Mouse (Mus musculus) hindbrain, embryonic 11.5 days (tissue): Measurements from ENCODE around the gene Prcd. TPM values are rescaled to one million over a fixed set of nuclear protein-coding genes. Genes with fewer than 3 reads are reported as not detected.

Source experiments
- ATAC-seq: fragments of 200-750 bp; cut with Nextera tagmentation; 2 replicates; pipeline ENCODE4 v1.8.0; 2017; ENCODE audit warnings: mild to moderate bottlenecking, moderate TSS enrichment, moderate library complexity; ENCODE audit not compliant: low FRiP score
- DNase-seq: peaks from one replicate; pipeline ENCODE4 v3.0.0-alpha.2; 2015; ENCODE audit warnings: low spot score
- H3K27ac ChIP-seq: fragments of 300-500 bp; sonication (generic); 2 replicates; pipeline ENCODE4 v1.5.1; 2014; ENCODE audit warnings: mild to moderate bottlenecking, low read depth, low read length
- H3K27me3 ChIP-seq: fragments of 300-500 bp; sonication (generic); 2 replicates; pipeline ENCODE4 v1.6.1; 2014; ENCODE audit warnings: mild to moderate bottlenecking, low read length, moderate library complexity, mixed read lengths; ENCODE audit not compliant: control insufficient read depth, insufficient read depth
- H3K36me3 ChIP-seq: fragments of 300-500 bp; sonication (generic); 2 replicates; pipeline ENCODE4 v1.6.1; 2014; ENCODE audit warnings: mild to moderate bottlenecking, low read length, moderate library complexity, mixed read lengths; ENCODE audit not compliant: control insufficient read depth, insufficient read depth
- H3K4me1 ChIP-seq: fragments of 300-500 bp; sonication (generic); replicated peaks from 2 replicates; pipeline ENCODE4 v1.6.1; 2014; ENCODE audit warnings: low read length, mixed read lengths; ENCODE audit not compliant: control insufficient read depth, insufficient read depth
- H3K4me2 ChIP-seq: fragments of 300-500 bp; sonication (generic); replicated peaks from 2 replicates; pipeline ENCODE4 v1.6.1; 2014; ENCODE audit warnings: mild to moderate bottlenecking, low read depth, low read length
- H3K4me3 ChIP-seq: fragments of 300-500 bp; sonication (generic); 2 replicates; pipeline ENCODE4 v1.5.1; 2014; ENCODE audit warnings: low read depth, low read length
- H3K9ac ChIP-seq: fragments of 300-500 bp; sonication (generic); 2 replicates; pipeline ENCODE4 v1.6.1; 2014; ENCODE audit warnings: low read depth, low read length
- H3K9me3 ChIP-seq: fragments of 300-500 bp; sonication (generic); 2 replicates; pipeline ENCODE4 v1.6.1; 2016; ENCODE audit warnings: low read length; ENCODE audit not compliant: control insufficient read depth
- WGBS: fragments of 180-500 bp; shearing (Covaris S2); extraction: QIAGEN DNeasy Blood & Tissue Kit; methylation state at CpG from one replicate; pipeline ENCODE4 v1.1.7; 2014; 5-methylcytosine and 5-hydroxymethylcytosine counted together
- polyA plus RNA-seq: library from polyadenylated mRNA; unstranded; fragments of >200 nt; fragmentation: Nextera tagmentation; extraction: Ambion mirVana; gene quantifications from 2 replicates; pipeline ENCODE4 v1.2.1, GENCODE M21; 2014

Gene Prcd
- polyA plus RNA-seq, 1 experiment from 2014 or later: 0.32 TPM

GRCm38 (mm10) chr11:116693899-116694249, 40.5 kb downstream of the Prcd start:
- H3K36me3 ChIP-seq: no peaks in the 10 kb centered on the region
- peak overlapping the region; percentile 36 for H3K4me3 ChIP-seq
- H3K9me3 ChIP-seq: no peaks in the 10 kb centered on the region
- DNase-seq: no peak
- no peak for ATAC-seq
- no peaks in the 10 kb centered on the region; the same call in 1 of the 2 replicates for H3K4me1 ChIP-seq
- peak overlapping the region; percentile 42; the same call in 1 of the 2 replicates for H3K9ac ChIP-seq
- no peak overlapping the region for H3K27ac ChIP-seq
- 32% methylated on average over 4 of the region's 4 CpGs for WGBS
- H3K4me2 ChIP-seq: peak overlapping the region; percentile 74
- peaks cover 26% of the 10 kb centered on the region for H3K27me3 ChIP-seq

GRCm38 (mm10) chr11:116694250-116695193, 41.2 kb downstream of the Prcd start:
- H3K4me1 ChIP-seq: no peaks in the 10 kb centered on the region; the same call in 1 of the 2 replicates
- no peaks in the 10 kb centered on the region for H3K9me3 ChIP-seq
- H3K4me2 ChIP-seq: peak overlapping the region; percentile 74
- no peak for ATAC-seq
- H3K9ac ChIP-seq: peak overlapping the region; percentile 42; the same call in 1 of the 2 replicates
- DNase-seq: peak; percentile 46
- H3K4me3 ChIP-seq: peak overlapping the region; percentile 36
- H3K27me3 ChIP-seq: peaks cover 26% of the 10 kb centered on the region
- no peaks in the 10 kb centered on the region for H3K36me3 ChIP-seq
- WGBS: 2% methylated on average over 59 of the region's 73 CpGs
- H3K27ac ChIP-seq: no peak overlapping the region

GRCm38 (mm10) chr11:116695194-116695880, 42.0 kb downstream of the Prcd start:
- Histone ChIP-seq H3K4me2 (no peak overlapping the region), H3K27me3 (peaks cover 26% of the 10 kb centered on the region), H3K27ac (no peak overlapping the region), H3K36me3 (no peaks in the 10 kb centered on the region), H3K9me3 (no peaks in the 10 kb centered on the region), H3K4me1 (no peaks in the 10 kb centered on the region; the same call in 1 of the 2 replicates), H3K9ac (no peak overlapping the region), H3K4me3 (no peak overlapping the region)
- WGBS: 21% methylated on average over 23 of the region's 23 CpGs
- ATAC-seq (no peak), DNase-seq (peak; percentile 35)

GRCm38 (mm10) chr11:116696426-116696825, 43.1 kb downstream of the Prcd start:
- Histone ChIP-seq H3K9ac (no peak overlapping the region), H3K4me2 (no peak overlapping the region), H3K4me1 (no peaks in the 10 kb centered on the region; the same call in 1 of the 2 replicates), H3K27me3 (peaks cover 26% of the 10 kb centered on the region), H3K36me3 (no peaks in the 10 kb centered on the region), H3K4me3 (no peak overlapping the region), H3K27ac (no peak overlapping the region), H3K9me3 (no peaks in the 10 kb centered on the region)
- DNase-seq (no peak), ATAC-seq (no peak)
- WGBS: 88% methylated on average over 4 of the region's 4 CpGs

- 70% methylated on average over 9 of the region's 9 CpGs for WGBS
- Histone ChIP-seq H3K4me3 (no peak overlapping the region), H3K27ac (no peak overlapping the region), H3K36me3 (no peaks in the 10 kb centered on the region), H3K4me2 (no peak overlapping the region), H3K9ac (no peak overlapping the region), H3K9me3 (no peaks in the 10 kb centered on the region), H3K27me3 (peaks cover 26% of the 10 kb centered on the region), H3K4me1 (no peaks in the 10 kb centered on the region; the same call in 1 of the 2 replicates)
- DNase-seq (no peak), ATAC-seq (no peak)
These were observed 44.2 kb downstream of the Prcd start for GRCm38 (mm10) chr11:116697521-116697920.

GRCm38 (mm10) chr11:116701377-116701841, 48.1 kb downstream of the Prcd start:
- no peak overlapping the region for H3K27ac ChIP-seq
- no peaks in the 10 kb centered on the region for H3K9me3 ChIP-seq
- H3K27me3 ChIP-seq: peaks cover 1% of the 10 kb centered on the region; the same call in 1 of the 2 replicates
- H3K4me2 ChIP-seq: no peak overlapping the region
- WGBS: 54% methylated on average over 5 of the region's 5 CpGs
- H3K4me3 ChIP-seq: no peak overlapping the region
- ATAC-seq: no peak
- no peaks in the 10 kb centered on the region for H3K4me1 ChIP-seq
- DNase-seq: no peak
- no peak overlapping the region for H3K9ac ChIP-seq
- no peaks in the 10 kb centered on the region for H3K36me3 ChIP-seq

- 93% methylated on average over 8 of the region's 8 CpGs for WGBS
- Histone ChIP-seq H3K27ac (no peak overlapping the region), H3K4me1 (no peaks in the 10 kb centered on the region), H3K9ac (no peak overlapping the region), H3K36me3 (no peaks in the 10 kb centered on the region), H3K9me3 (no peaks in the 10 kb centered on the region), H3K4me3 (no peak overlapping the region), H3K27me3 (no peaks in the 10 kb centered on the region), H3K4me2 (no peak overlapping the region)
- ATAC-seq (no peak), DNase-seq (no peak)
These were observed 51.2 kb downstream of the Prcd start for GRCm38 (mm10) chr11:116704336-116705035.

GRCm38 (mm10) chr11:116705204-116705608, 51.9 kb downstream of the Prcd start:
- Histone ChIP-seq H3K4me2 (no peak overlapping the region), H3K9me3 (no peaks in the 10 kb centered on the region), H3K4me3 (no peak overlapping the region), H3K27ac (no peak overlapping the region), H3K4me1 (no peaks in the 10 kb centered on the region), H3K36me3 (no peaks in the 10 kb centered on the region), H3K9ac (no peak overlapping the region), H3K27me3 (no peaks in the 10 kb centered on the region)
- ATAC-seq: no peak
- 92% methylated on average over 10 of the region's 10 CpGs for WGBS
- DNase-seq: no peak
